Mouse (Mus musculus) lung, adult 2 months (tissue): ENCODE measurements at regions not wholly inside any gene's neighbourhood (a gene's known extent, or its start where the extent isn't known, plus 50 kb on each side); places are given as distances from the start of the nearest gene placed in this dataset.
A peak's percentile ranks its signal among the peaks of the same experiment; 100 is the strongest.

ENCODE experiments used
- DNase-seq: peaks from one replicate; pipeline ENCODE4 v3.0.0; 2022
- H3K4me1 ChIP-seq: fragments of 200-500 bp; 2 replicates; pipeline ENCODE4 v1.6.1; 2011; ENCODE audit warnings: low read length; ENCODE audit not compliant: control insufficient read depth, insufficient read depth
- H3K4me3 ChIP-seq: fragments of 200-500 bp; replicated peaks from 2 replicates; pipeline ENCODE3; 2011; ENCODE audit warnings: low read depth, mild to moderate bottlenecking, control low read depth, low read length; ENCODE audit errors: extremely low read depth
- CTCF ChIP-seq: fragments of 200-500 bp; IDR thresholded peaks from 2 replicates; pipeline ENCODE4 v1.5.1; 2011; ENCODE audit warnings: mild to moderate bottlenecking, low read length, control low read depth; ENCODE audit not compliant: insufficient read depth
- POLR2A ChIP-seq: fragments of 200-500 bp; IDR thresholded peaks from 2 replicates; pipeline ENCODE4 v1.6.1; 2011; ENCODE audit warnings: low read depth, mild to moderate bottlenecking, control low read depth, low read length, borderline replicate concordance; ENCODE audit errors: extremely low read depth
- WGBS: fragments of 180-500 bp; shearing (Covaris S2); methylation state at CpG from one replicate; pipeline ENCODE4 v1.1.7; 2018; 5-methylcytosine and 5-hydroxymethylcytosine counted together

DNA sequence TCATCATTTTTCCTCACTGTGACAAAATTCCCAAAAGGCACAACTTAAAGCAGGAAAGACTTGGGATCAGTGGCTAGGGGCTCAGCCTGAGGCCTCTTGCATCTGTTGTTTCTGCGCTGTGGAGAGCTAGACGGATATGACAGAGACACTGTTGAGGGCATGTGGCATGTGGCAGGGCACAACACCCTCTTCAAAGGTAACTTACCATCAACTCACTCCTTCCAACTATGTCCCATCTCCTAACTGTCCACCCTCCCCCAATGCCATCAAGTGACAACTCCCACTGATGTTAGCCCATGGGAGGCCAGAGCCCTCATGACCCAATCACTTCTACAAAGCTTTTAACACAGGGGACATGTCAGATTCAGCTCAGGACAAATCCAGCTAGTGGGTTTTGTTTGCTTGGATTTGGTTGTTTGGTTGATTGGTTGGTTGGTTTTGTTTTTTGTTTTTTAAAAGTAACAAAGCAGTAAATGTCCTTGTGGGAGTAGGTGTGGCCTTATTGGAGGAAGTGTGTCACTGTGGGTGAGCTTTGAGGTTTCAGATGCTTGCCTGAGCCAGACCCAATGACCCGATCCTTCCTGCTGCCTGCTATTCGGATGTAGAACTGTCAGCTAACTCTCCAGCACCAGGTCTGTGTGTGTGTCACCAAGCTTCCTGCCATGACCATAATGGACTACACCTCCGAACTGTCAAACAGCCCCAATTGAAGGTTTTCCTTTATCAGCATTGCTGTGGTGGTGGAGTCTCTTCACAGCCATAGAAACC lies 53.2 kb upstream of the Lef1 start:
- Histone ChIP-seq H3K4me3 (no peak overlapping the region), H3K4me1 (no peaks in the 10 kb centered on the region)
- no peak for DNase-seq
- 70% methylated on average over 5 of the region's 5 CpGs for WGBS
- TF ChIP-seq CTCF (no peak), POLR2A (no peak)

DNA sequence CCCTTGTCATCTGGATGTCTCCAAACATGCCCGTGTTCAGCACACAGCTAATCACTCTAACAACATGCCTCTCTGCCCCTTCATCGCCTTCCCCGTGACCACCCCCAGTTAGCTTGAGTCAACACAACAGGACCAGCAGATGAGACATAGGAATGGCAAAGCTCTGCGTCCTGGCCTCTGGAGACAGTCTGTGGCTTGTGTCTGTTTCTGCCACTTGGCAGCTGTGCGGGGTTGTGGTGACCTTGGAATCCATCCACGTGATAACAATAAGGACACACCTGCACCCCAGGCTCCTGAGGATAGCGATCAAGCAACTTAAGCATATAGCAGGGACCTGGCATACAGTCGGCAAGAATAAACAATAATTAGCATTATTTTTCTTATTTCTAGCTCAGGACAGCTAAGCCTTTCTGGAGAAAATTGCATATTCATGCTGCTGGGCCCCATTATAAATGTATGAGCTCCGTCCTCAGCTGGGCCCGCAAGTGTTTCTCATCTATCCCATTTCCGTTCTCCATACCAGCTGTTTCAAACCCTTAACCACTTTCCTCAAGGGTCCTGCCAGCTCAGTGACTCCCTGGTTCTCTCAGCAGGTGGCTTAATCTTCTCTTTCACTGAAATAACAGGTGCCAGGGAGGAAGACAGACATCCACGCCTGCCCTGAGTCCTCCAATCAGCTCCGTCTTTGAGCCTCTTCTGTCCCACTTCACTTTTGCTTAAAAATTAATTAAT lies 55.9 kb upstream of the Lef1 start:
- Histone ChIP-seq H3K4me3 (no peak overlapping the region), H3K4me1 (no peaks in the 10 kb centered on the region)
- WGBS, result 78% methylated on average over 13 of the region's 13 CpGs
- DNase-seq, result no peak
- no peak for TF ChIP-seq CTCF
- no peak for TF ChIP-seq POLR2A

DNA sequence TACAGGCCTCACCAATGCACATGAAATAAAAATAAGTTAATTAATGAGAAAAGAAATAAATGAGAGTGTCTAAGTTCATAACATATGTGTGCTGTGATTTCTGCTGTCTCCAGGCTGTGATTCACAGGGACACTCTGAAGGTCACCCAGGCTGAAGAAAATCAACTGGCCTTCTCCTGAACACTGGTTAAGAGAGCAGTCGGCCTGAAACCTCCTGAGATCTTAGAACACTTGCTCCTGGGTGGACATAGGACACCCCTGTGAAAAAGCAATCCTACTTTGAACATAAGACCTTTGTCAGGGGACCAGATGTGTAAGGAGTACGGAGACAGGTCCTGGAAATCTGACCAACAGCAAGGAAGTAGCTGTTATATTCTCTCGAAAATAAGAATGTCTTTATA lies 62.6 kb upstream of the Lef1 start:
- DNase-seq, result no peak
- Histone ChIP-seq H3K4me1 (no peaks in the 10 kb centered on the region), H3K4me3 (no peak overlapping the region)
- TF ChIP-seq CTCF (no peak), POLR2A (no peak)
- WGBS, result 79% methylated on average over 3 of the region's 3 CpGs

DNA sequence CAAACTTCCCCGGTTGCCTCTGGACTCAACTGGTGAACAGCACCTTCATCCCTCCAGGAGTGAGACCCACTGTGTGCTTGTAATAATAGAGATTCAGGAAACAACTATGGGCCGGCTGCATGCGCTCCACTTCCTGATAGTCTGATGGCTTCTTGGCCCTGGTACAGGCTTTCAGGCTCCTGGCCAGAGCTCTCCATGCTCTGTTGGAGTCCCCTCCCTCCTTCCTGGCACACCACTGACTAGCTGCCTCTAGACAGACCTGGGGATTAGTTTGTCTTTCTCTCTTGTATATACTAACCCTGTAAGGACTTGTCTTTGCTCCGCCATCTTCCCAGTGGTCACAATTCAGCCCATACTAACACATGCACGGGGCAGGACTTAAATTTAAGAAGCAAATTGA lies 63.9 kb upstream of the Lef1 start:
- Histone ChIP-seq H3K4me3 (no peak overlapping the region), H3K4me1 (no peaks in the 10 kb centered on the region)
- 63% methylated on average over 5 of the region's 5 CpGs for WGBS
- no peak for DNase-seq
- no peak for TF ChIP-seq CTCF
- no peak for TF ChIP-seq POLR2A

DNA sequence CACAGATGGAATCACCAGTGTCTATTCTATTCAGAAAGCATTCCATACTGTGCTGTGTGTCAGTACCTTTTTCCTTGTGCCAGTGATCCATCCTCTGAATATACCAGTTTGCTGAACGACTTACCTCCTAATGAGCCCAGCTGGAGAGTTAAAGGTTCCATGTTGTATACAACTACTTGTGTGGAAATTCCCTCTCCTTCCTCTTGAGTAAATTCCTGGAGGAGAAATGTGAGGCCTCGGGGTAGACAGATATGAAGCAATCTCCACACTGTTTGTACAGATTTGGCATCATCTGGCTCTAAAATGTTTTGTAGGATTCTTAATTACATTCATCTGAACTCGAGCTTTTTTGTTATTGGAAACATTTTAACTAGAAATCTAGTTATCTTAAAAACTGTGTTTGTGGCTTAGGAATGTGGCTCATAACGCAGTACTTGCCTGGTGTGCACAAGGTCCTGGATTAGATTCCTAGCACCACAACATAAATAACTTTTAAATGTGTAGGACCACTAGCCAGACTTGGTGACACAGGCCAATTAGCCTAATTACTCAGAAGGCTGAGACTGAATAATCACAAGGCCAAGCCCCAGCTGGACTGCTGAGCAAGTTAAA lies 70.0 kb upstream of the Lef1 start:
- no peak for DNase-seq
- H3K4me1 ChIP-seq, result no peaks in the 10 kb centered on the region
- TF ChIP-seq CTCF (no peak), POLR2A (no peak)
- 42% methylated on average over 4 of the region's 4 CpGs for WGBS
- H3K4me3 ChIP-seq, result no peak overlapping the region

DNA sequence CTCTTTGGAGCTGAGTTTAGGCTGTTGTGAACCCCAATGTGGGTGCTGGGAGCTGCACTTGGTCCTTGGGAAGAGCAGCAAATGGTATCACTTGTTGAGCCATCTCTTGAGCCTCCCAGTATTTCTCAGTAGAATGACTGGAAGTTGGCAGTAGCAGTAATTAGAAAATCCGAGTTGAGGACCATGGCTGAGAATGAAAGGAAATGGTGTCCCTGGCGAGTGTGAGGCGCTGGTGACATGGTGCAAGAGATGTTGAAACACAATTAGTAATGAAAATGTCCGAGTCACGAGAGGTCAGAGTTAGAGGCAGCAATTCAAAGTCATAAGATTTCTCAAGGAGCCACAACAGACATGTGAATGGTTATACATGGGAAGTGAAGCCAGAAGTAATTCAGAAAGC lies 73.2 kb upstream of the Lef1 start:
- no peak for DNase-seq
- Histone ChIP-seq H3K4me1 (no peaks in the 10 kb centered on the region), H3K4me3 (no peak overlapping the region)
- TF ChIP-seq POLR2A (no peak), CTCF (no peak)
- WGBS, result 77% methylated on average over 5 of the region's 5 CpGs

DNA sequence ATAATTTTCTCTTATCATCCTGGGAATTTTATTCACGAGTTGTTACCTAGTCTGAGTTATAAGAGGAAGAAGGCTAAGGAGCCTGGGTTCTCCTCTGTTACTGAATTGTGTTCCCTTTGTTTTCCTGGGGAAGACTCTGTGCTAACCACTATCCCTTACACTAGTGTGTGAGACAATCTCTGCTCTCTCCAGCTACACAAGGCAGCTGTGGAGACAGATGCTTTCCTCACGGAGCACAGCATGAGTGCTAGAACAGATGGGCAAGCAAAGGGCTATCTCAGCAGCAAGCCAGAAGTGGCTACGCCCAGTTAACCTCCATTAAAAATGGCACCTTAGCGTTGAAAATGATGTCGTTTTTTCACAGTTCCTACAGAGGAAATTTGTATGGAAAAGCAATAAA lies 75.5 kb upstream of the Lef1 start:
- H3K4me3 ChIP-seq, result no peak overlapping the region
- no peak for DNase-seq
- no peaks in the 10 kb centered on the region for H3K4me1 ChIP-seq
- WGBS, result 69% methylated on average over 5 of the region's 5 CpGs
- TF ChIP-seq POLR2A (no peak), CTCF (no peak)

DNA sequence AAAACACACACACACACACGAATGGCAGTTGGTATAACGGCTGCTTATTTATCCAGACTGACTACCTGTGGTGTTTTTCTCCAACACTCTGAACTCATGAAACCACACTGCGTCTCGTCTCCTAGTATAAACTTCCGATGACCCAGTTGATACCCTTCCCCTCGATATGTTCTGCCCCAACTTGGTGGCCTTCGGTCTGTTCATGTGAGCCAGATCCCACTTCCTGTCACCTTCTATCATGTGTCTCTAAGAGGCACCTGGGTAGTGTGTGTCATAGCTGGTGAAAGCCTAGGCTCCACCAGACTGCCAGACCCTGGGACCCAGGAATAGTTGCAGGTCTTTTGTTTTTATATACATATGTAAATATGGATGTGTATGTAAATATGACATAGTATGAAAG lies 83.9 kb upstream of the Lef1 start:
- no peak overlapping the region for H3K4me3 ChIP-seq
- no peak for DNase-seq
- TF ChIP-seq POLR2A, result no peak
- TF ChIP-seq CTCF, result no peak
- no peaks in the 10 kb centered on the region for H3K4me1 ChIP-seq
- WGBS, result 81% methylated on average over 7 of the region's 7 CpGs

DNA sequence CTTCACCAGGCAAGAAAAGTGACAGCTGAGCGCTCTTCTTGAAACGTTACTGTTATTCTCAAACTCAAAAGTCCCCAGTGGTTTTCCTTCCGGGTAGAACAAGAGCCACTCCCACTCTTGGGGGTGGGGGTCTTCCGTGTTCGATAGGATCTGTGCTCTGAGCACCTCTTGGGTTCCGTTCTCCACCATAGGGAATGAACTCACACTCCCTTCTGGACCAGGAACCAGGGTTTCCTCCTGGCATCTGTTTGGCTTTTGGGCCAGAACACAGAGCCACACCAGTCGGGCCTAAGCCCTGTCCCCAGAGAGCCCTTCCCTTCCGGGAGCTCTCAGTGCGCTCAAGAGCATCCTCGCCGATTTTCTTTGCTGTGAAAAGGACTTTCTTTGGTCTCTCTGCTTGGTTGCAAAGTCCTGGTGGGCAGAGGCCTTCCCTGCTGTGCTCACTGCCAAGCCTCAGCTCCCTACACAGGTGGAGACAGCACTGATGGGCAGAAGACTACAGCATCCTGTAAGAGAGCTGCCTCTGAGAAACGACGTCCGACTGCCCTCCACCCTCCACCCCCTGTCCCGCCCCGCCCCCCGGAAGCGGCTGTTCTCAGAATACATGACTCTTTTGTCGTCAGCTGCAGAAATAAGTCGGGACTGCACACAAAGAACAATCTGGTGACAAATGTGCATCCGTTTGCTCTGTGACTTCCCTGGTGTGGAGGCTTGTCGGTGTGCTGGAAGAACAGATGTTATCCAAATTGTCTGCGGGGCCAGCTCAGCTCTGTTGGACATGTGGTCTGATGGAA lies 90.9 kb upstream of the Lef1 start:
- DNase-seq, result no peak
- Histone ChIP-seq H3K4me1 (no peaks in the 10 kb centered on the region), H3K4me3 (peak overlapping the region; percentile 3)
- WGBS, result 18% methylated on average over 23 of the region's 23 CpGs
- TF ChIP-seq POLR2A (peak; percentile 52; the same call in 1 of the 2 replicates), CTCF (no peak)
